In the genomic region with DNA sequence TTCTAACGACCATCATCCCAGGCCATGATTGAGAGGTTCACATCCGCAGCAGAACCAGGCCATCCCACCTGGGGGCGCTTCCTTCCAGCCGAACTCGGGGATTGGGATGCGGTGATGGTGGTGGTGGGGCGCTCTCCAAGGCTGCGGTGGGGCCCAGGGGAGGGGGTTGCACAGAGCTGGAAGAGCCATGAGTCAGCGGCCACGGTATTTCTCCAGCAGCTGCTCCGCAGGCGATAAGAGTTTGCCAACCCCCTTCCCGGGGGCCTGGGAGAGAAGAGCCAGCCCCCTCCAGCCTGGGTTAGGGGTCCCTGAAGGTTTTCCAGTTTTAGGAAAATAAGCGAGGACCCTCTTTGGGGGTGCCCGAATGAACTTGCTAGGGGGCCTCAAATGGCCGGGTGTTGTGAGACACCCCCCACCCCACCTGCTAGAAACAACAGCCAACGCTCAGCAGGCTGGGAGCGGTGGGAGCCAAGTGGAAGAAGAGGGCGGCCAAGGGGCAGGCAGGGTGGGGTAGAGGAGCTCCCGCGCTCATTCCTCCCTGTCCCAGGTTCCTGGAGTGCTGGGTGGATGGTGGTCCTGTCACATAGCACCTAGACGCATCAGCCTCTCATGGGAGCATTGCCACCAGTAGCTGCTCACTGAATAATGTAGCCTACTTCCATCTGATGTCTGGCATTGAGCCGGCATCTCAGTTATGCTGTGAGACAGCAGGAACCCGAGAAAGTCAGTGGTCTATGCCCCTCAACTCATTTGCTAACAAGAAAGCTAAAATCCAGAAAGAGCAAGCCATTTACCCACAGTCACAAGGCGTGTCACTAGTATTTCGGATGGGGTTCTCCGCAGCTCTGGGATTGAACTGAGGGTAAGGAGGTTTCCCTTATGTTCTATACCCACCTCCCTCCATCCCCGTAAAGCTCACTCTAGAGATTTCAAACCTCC, we compare ENCODE assay signal across 8 mouse cellular contexts. TPM values are rescaled to one million over a fixed set of nuclear protein-coding genes. Genes with fewer than 3 reads are reported as not detected.
A peak's percentile ranks its signal among the peaks of the same experiment; 100 is the strongest.
DNase-seq lines count a peak whose midpoint lies in the region; ATAC-seq and TF ChIP-seq lines count a peak whose summit lies in the region.

No protein-coding gene starts in this region.

- TF ChIP-seq CTCF in heart, postnatal 0 days (IDR thresholded peaks at IDR 0.05; ENCODE audit: low read depth): peak; percentile 57
- peak; percentile 81 for TF ChIP-seq CTCF in stomach, postnatal 0 days (IDR thresholded peaks at IDR 0.05; ENCODE audit: low read depth)

- peaks cover 18% of the 10 kb centered on the region for H3K27me3 ChIP-seq in erythroblast, embryonic 14.5 days (ENCODE audit: control insufficient read depth)
- peaks cover 39% of the 10 kb centered on the region for H3K27me3 ChIP-seq in forebrain, embryonic 10.5 days (ENCODE audit: poor library complexity, severe bottlenecking)
- no peaks in the 10 kb centered on the region for H3K27me3 ChIP-seq in heart, postnatal 0 days (ENCODE audit: control insufficient read depth, insufficient read depth, low read length)
- peaks cover 48% of the 10 kb centered on the region for H3K27me3 ChIP-seq in midbrain, embryonic 10.5 days (ENCODE audit: low read depth, poor library complexity, severe bottlenecking)
- H3K27me3 ChIP-seq in stomach, postnatal 0 days (ENCODE audit: control insufficient read depth, insufficient read depth, low read length): no peaks in the 10 kb centered on the region

- 1% methylated on average over 28 of the region's 28 CpGs for WGBS in forebrain, embryonic 10.5 days
- under 1% methylated on average over 28 of the region's 28 CpGs for WGBS in heart, postnatal 0 days
- WGBS in midbrain, embryonic 10.5 days: under 1% methylated on average over 28 of the region's 28 CpGs
- WGBS in stomach, postnatal 0 days: 3% methylated on average over 27 of the region's 28 CpGs

- TF ChIP-seq EP300 in heart, postnatal 0 days (IDR thresholded peaks at IDR 0.05; ENCODE audit: low read depth): no peak
- TF ChIP-seq EP300 in stomach, postnatal 0 days (optimal IDR thresholded peaks at IDR 0.05): no peak

- peak; percentile 72 for DNase-seq in brain, adult 2 months (ENCODE audit: low read depth, low spot score)
- DNase-seq in forebrain, embryonic 10.5 days (ENCODE audit: extremely low spot score, low spot score): peak; percentile 71
- peak; percentile 85 for DNase-seq in heart, postnatal 0 days (ENCODE audit: low spot score)
- peak; percentile 47 to 62 for DNase-seq in left cerebral cortex, postnatal 25 days (ENCODE audit: low spot score in 2 of 2)
- DNase-seq in midbrain, embryonic 10.5 days (ENCODE audit: low spot score): peak; percentile 71
- peak; percentile 77 for DNase-seq in stomach, postnatal 0 days (ENCODE audit: low spot score)

- H3K9me3 ChIP-seq in erythroblast, embryonic 14.5 days (ENCODE audit: control insufficient read depth, low read length): no peaks in the 10 kb centered on the region
- H3K9me3 ChIP-seq in forebrain, embryonic 10.5 days: no peaks in the 10 kb centered on the region
- H3K9me3 ChIP-seq in heart, postnatal 0 days (replicated peaks; ENCODE audit: control insufficient read depth, low read length): no peaks in the 10 kb centered on the region
- H3K9me3 ChIP-seq in midbrain, embryonic 10.5 days (replicated peaks): no peaks in the 10 kb centered on the region
- H3K9me3 ChIP-seq in stomach, postnatal 0 days (ENCODE audit: control insufficient read depth, low read length): no peaks in the 10 kb centered on the region

- H3K9ac ChIP-seq in heart, postnatal 0 days (replicated peaks; ENCODE audit: low read depth, low read length): peak overlapping the region; percentile 64; the same call in 1 of the 2 replicates
- H3K9ac ChIP-seq in stomach, postnatal 0 days (ENCODE audit: low read length): peak overlapping the region; percentile 66; the same call in 1 of the 2 replicates

- no peaks in the 10 kb centered on the region for H3K36me3 ChIP-seq in erythroblast, embryonic 14.5 days (ENCODE audit: control insufficient read depth)
- H3K36me3 ChIP-seq in forebrain, embryonic 10.5 days (replicated peaks): no peaks in the 10 kb centered on the region
- no peaks in the 10 kb centered on the region for H3K36me3 ChIP-seq in heart, postnatal 0 days (replicated peaks; ENCODE audit: control insufficient read depth, insufficient read depth, low read length)
- H3K36me3 ChIP-seq in midbrain, embryonic 10.5 days: no peaks in the 10 kb centered on the region
- no peaks in the 10 kb centered on the region for H3K36me3 ChIP-seq in stomach, postnatal 0 days (ENCODE audit: control insufficient read depth, insufficient read depth, low read length)

- H3K4me3 ChIP-seq in erythroblast, embryonic 14.5 days (replicated peaks): peak overlapping the region; percentile 67
- H3K4me3 ChIP-seq in forebrain, embryonic 10.5 days: peak overlapping the region; percentile 61
- H3K4me3 ChIP-seq in heart, postnatal 0 days (ENCODE audit: low read depth, low read length): peak overlapping the region; percentile 57
- H3K4me3 ChIP-seq in midbrain, embryonic 10.5 days: peak overlapping the region; percentile 64
- H3K4me3 ChIP-seq in stomach, postnatal 0 days (ENCODE audit: low read depth, low read length): peak overlapping the region; percentile 50

- peaks cover 27% of the 10 kb centered on the region for H3K4me1 ChIP-seq in erythroblast, embryonic 14.5 days (ENCODE audit: control insufficient read depth)
- peaks cover 33% of the 10 kb centered on the region for H3K4me1 ChIP-seq in forebrain, embryonic 10.5 days
- H3K4me1 ChIP-seq in heart, postnatal 0 days (ENCODE audit: control insufficient read depth, insufficient read depth): peaks cover 16% of the 10 kb centered on the region
- peaks cover 27% of the 10 kb centered on the region for H3K4me1 ChIP-seq in midbrain, embryonic 10.5 days
- H3K4me1 ChIP-seq in stomach, postnatal 0 days (replicated peaks; ENCODE audit: control insufficient read depth, insufficient read depth): peaks cover 12% of the 10 kb centered on the region

- intact Hi-C loops in left cerebral cortex, postnatal 25 days (cut with DNase I): loop anchor here (1.0 kb wide), 1 partner anchor 51 kb away; no protein-coding TSS in a partner anchor

- peak overlapping the region; percentile 95 for H3K4me2 ChIP-seq in heart, postnatal 0 days (ENCODE audit: low read depth, low read length)
- peak overlapping the region; percentile 90 for H3K4me2 ChIP-seq in stomach, postnatal 0 days (replicated peaks; ENCODE audit: low read depth)

- no peak for ATAC-seq in erythroblast, adult 5-6 weeks (replicated peaks; ENCODE audit: low FRiP score, poor library complexity, severe bottlenecking)
- peak; percentile 49 for ATAC-seq in heart, postnatal 0 days (ENCODE audit: insufficient read depth, low read depth)
- peak; percentile 34; the same call in 1 of the 2 replicates for ATAC-seq in stomach, postnatal 0 days (ENCODE audit: low FRiP score, low TSS enrichment)

- H3K27ac ChIP-seq in forebrain, embryonic 10.5 days: peak overlapping the region; percentile 87
- H3K27ac ChIP-seq in heart, postnatal 0 days (ENCODE audit: low read depth): peak overlapping the region; percentile 93
- peak overlapping the region; percentile 87 for H3K27ac ChIP-seq in midbrain, embryonic 10.5 days (replicated peaks)
- H3K27ac ChIP-seq in stomach, postnatal 0 days (replicated peaks): peak overlapping the region; percentile 92

RNA-seq across cellular contexts. Expression of gene Creb3l1, which starts 17.1 kb away (rescaled TPM):
- 0.03 and 0.06 TPM in 2 replicates for polyA plus RNA-seq in erythroblast, embryonic 14.5 days (2012)
- 0.38 and 1.7 TPM in 2 replicates for total RNA-seq in erythroblast, adult 5-6 weeks (2015; ENCODE audit: low replicate concordance)
- total RNA-seq in erythroblast, adult 5-6 weeks (2017; ENCODE audit: low replicate concordance): 0.68 TPM in 1 of 2 replicates, not detected in the other
- polyA plus RNA-seq in forebrain, embryonic 10.5 days (2016; fragmentation: Nextera tagmentation; extraction: Ambion mirVana): 0.73 and 0.86 TPM in 2 replicates
- total RNA-seq in heart, postnatal 0 days (2014; rRNA removed; ENCODE audit: low replicate concordance): 3.8 and 6.7 TPM in 2 replicates
- polyA plus RNA-seq in heart, postnatal 0 days (2015; fragmentation: Nextera tagmentation; extraction: Ambion mirVana): 4.1 and 4.2 TPM in 2 replicates
- total RNA-seq in left cerebral cortex, postnatal 25 days (2021): 1 to 10 TPM; 2.9 to 3.2 TPM
- polyA plus RNA-seq in midbrain, embryonic 10.5 days (2016; fragmentation: Nextera tagmentation; extraction: Ambion mirVana): 0.96 and 1.6 TPM in 2 replicates
- 13.2 and 15.6 TPM in 2 replicates for polyA plus RNA-seq in stomach, postnatal 0 days (2015; fragmentation: Nextera tagmentation; extraction: Ambion mirVana)

RNA-seq across cellular contexts. Expression of gene Dgkz, which starts 31.6 kb away (rescaled TPM):
- polyA plus RNA-seq in erythroblast, embryonic 14.5 days (2012): 6.0 and 8.4 TPM in 2 replicates
- total RNA-seq in erythroblast, adult 5-6 weeks (2015; ENCODE audit: low replicate concordance): 35.9 and 75.1 TPM in 2 replicates
- 13.7 and 19.5 TPM in 2 replicates for total RNA-seq in erythroblast, adult 5-6 weeks (2017; ENCODE audit: low replicate concordance)
- 35.1 and 39.1 TPM in 2 replicates for polyA plus RNA-seq in forebrain, embryonic 10.5 days (2016; fragmentation: Nextera tagmentation; extraction: Ambion mirVana)
- 77.0 and 77.9 TPM in 2 replicates for total RNA-seq in heart, postnatal 0 days (2014; rRNA removed; ENCODE audit: low replicate concordance)
- 24.0 and 26.2 TPM in 2 replicates for polyA plus RNA-seq in heart, postnatal 0 days (2015; fragmentation: Nextera tagmentation; extraction: Ambion mirVana)
- 100 to 1,000 TPM; 556 to 558 TPM for total RNA-seq in left cerebral cortex, postnatal 25 days (2021)
- polyA plus RNA-seq in midbrain, embryonic 10.5 days (2016; fragmentation: Nextera tagmentation; extraction: Ambion mirVana): 28.3 and 35.0 TPM in 2 replicates
- polyA plus RNA-seq in stomach, postnatal 0 days (2015; fragmentation: Nextera tagmentation; extraction: Ambion mirVana): 18.6 and 23.2 TPM in 2 replicates
